Mouse (Mus musculus): Measurements from ENCODE around the gene Moap1.

The Moap1 gene

GRCm38 (mm10) chr12:102705906-102706640, 37.4 kb downstream of the Moap1 start:
- no peak for DNase-seq (ENCODE audit: low read depth, low spot score)

GRCm38 (mm10) chr12:102705216-102705871, 38.1 kb downstream of the Moap1 start:
- peak; percentile 62 for DNase-seq (ENCODE audit: low read depth, low spot score)

- peak; percentile 55 for DNase-seq (ENCODE audit: low read depth, low spot score)
These were observed 38.8 kb downstream of the Moap1 start, which contains the start of gene Itpk1 for GRCm38 (mm10) chr12:102704457-102705198. Gene Itpk1 (minus strand): TSS chr12:102704930.

GRCm38 (mm10) chr12:102703921-102704408, 39.5 kb downstream of the Moap1 start:
- no peak for DNase-seq (ENCODE audit: low read depth, low spot score)

GRCm38 (mm10) chr12:102703441-102703840, 40.0 kb downstream of the Moap1 start:
- DNase-seq (ENCODE audit: low read depth, low spot score): no peak

- DNase-seq (ENCODE audit: low read depth, low spot score): no peak
These were observed 40.4 kb downstream of the Moap1 start for GRCm38 (mm10) chr12:102703111-102703412.

- DNase-seq (ENCODE audit: low read depth, low spot score): peak; percentile 55
These were observed 40.9 kb downstream of the Moap1 start for GRCm38 (mm10) chr12:102702356-102703110.

- no peak for DNase-seq (ENCODE audit: low read depth, low spot score)
These were observed 41.7 kb downstream of the Moap1 start for GRCm38 (mm10) chr12:102701691-102702207.

- no peak for DNase-seq (ENCODE audit: low read depth, low spot score)
These were observed 43.0 kb downstream of the Moap1 start for GRCm38 (mm10) chr12:102700453-102700852.

GRCm38 (mm10) chr12:102699156-102699555, 44.3 kb downstream of the Moap1 start:
- no peak for DNase-seq (ENCODE audit: low read depth, low spot score)

GRCm38 (mm10) chr12:102698089-102698684, 45.3 kb downstream of the Moap1 start:
- DNase-seq (ENCODE audit: low read depth, low spot score): no peak

- no peak for DNase-seq (ENCODE audit: low read depth, low spot score)
These were observed 46.1 kb downstream of the Moap1 start for GRCm38 (mm10) chr12:102697381-102697780.

- DNase-seq (ENCODE audit: low read depth, low spot score): no peak
These were observed 46.7 kb downstream of the Moap1 start for GRCm38 (mm10) chr12:102696635-102697354.

GRCm38 (mm10) chr12:102695369-102696239, 47.9 kb downstream of the Moap1 start:
- DNase-seq (ENCODE audit: low read depth, low spot score): no peak
